Mouse (Mus musculus) heart, adult 9 months (tissue): Measurements from ENCODE around the gene Dlx1.
A peak's percentile ranks its signal among the peaks of the same experiment; 100 is the strongest.

Experiments used
- DNase-seq, 2 experiments: peaks; one replicate each; pipeline ENCODE4 v3.0.0; 2022; ENCODE audit warnings: low spot score in 2 of 2

Gene Dlx1

GRCm38 (mm10) chr2:71528714-71529510, 999 bp downstream of the Dlx1 start:
- DNase-seq, result no peak

GRCm38 (mm10) chr2:71529511-71530351, 1.8 kb downstream of the Dlx1 start:
- DNase-seq, result peak; percentile 66 to 72

GRCm38 (mm10) chr2:71530391-71531123, 2.6 kb downstream of the Dlx1 start:
- no peak for DNase-seq

GRCm38 (mm10) chr2:71531124-71531590, 3.2 kb downstream of the Dlx1 start:
- DNase-seq, result no peak

GRCm38 (mm10) chr2:71531990-71532970, 4.4 kb downstream of the Dlx1 start:
- DNase-seq, result no peak

- no peak for DNase-seq
These were observed 5.2 kb downstream of the Dlx1 start for GRCm38 (mm10) chr2:71533094-71533493.

GRCm38 (mm10) chr2:71534242-71535052, 6.5 kb downstream of the Dlx1 start:
- no peak for DNase-seq

- no peak for DNase-seq
These were observed 12.9 kb downstream of the Dlx1 start for GRCm38 (mm10) chr2:71540611-71541417.

GRCm38 (mm10) chr2:71541418-71542226, 13.7 kb downstream of the Dlx1 start:
- no peak for DNase-seq

GRCm38 (mm10) chr2:71542227-71542815, 14.4 kb downstream of the Dlx1 start:
- DNase-seq, result no peak

- DNase-seq, result no peak
These were observed 14.9 kb downstream of the Dlx1 start for GRCm38 (mm10) chr2:71542816-71543301.

- DNase-seq, result no peak
These were observed 15.6 kb downstream of the Dlx1 start for GRCm38 (mm10) chr2:71543531-71543930.

- DNase-seq, result no peak
These were observed 16.0 kb downstream of the Dlx1 start for GRCm38 (mm10) chr2:71543948-71544347.

GRCm38 (mm10) chr2:71544391-71545285, 16.7 kb downstream of the Dlx1 start:
- no peak for DNase-seq

- DNase-seq, result no peak
These were observed 17.5 kb downstream of the Dlx1 start for GRCm38 (mm10) chr2:71545401-71545881.

- DNase-seq, result no peak
These were observed 18.1 kb downstream of the Dlx1 start for GRCm38 (mm10) chr2:71545882-71546639.
